Mouse (Mus musculus): ENCODE data around the gene Iqschfp. TPM values are rescaled to one million over a fixed set of nuclear protein-coding genes. Genes with fewer than 3 reads are reported as not detected.

The Iqschfp gene
- polyA plus RNA-seq, 1 experiment from 2014 or later, result not detected

- no peak overlapping the region for H3K4me3 ChIP-seq (ENCODE audit: low read depth, low read length)
- no peak overlapping the region for H3K4me2 ChIP-seq (replicated peaks; ENCODE audit: low read depth, low read length)
- H3K4me1 ChIP-seq (ENCODE audit: insufficient read depth, low read depth, low read length), result no peaks in the 10 kb centered on the region
- no peak for TF ChIP-seq CTCF (IDR thresholded peaks at IDR 0.05)
- no peaks in the 10 kb centered on the region for H3K36me3 ChIP-seq (ENCODE audit: insufficient read depth, low read length)
- ATAC-seq (no peak), DNase-seq (ENCODE audit: low spot score) (no peak)
- 80% methylated on average over 6 of the region's 6 CpGs for WGBS
- no peak overlapping the region for H3K27ac ChIP-seq (ENCODE audit: low read length)
- no peaks in the 10 kb centered on the region for H3K27me3 ChIP-seq (replicated peaks; ENCODE audit: insufficient read depth, low read length)
- H3K9me3 ChIP-seq (ENCODE audit: low read length), result no peaks in the 10 kb centered on the region
- H3K9ac ChIP-seq (replicated peaks; ENCODE audit: low read depth), result no peak overlapping the region
Observed at GRCm38 (mm10) chr3:67961934-67962639, 70.1 kb downstream of the Iqschfp start.

DNA sequence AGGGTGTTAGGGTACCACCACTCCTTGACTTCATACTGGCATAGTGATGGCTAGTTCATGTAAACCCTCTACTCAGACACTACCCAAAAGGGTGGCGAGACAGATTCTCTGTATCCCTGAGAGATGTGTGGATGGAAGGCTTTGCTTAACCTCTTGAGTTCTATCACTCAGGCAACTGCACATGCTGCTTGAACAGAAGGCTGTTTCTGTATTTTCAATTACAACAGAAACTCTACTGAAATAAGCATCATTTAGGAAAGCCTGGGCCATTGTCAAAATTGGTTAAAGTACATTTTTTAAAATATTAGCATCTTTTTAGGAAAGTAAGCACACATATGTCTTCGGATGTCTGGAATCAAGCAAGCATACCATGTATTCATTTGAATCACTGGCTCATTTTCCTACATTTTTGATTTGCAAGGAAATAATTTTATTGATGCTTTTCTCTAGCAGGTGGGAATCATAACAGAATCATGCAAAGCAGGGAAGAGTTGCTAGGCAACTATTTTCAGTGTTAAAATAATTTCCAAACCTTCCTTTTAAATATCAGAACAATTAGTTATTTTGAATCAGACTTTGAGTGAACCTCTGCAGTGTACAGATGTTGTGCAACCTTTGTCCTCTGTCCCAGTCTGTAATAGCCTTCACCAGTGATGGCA, 82.4 kb downstream of the Iqschfp start:
- DNase-seq (ENCODE audit: low spot score), result no peak
- WGBS, result 86% methylated on average over 2 of the region's 2 CpGs
- ATAC-seq, result no peak
- H3K9me3 ChIP-seq (ENCODE audit: low read length), result no peaks in the 10 kb centered on the region
- H3K4me1 ChIP-seq (ENCODE audit: insufficient read depth, low read depth, low read length), result no peaks in the 10 kb centered on the region
- H3K9ac ChIP-seq (replicated peaks; ENCODE audit: low read depth), result no peak overlapping the region
- H3K27me3 ChIP-seq (replicated peaks; ENCODE audit: insufficient read depth, low read length), result no peaks in the 10 kb centered on the region
- TF ChIP-seq CTCF (IDR thresholded peaks at IDR 0.05) (no peak), EP300 (IDR thresholded peaks at IDR 0.05) (no peak)
- no peak overlapping the region for H3K4me3 ChIP-seq (ENCODE audit: low read depth, low read length)
- no peak overlapping the region for H3K4me2 ChIP-seq (replicated peaks; ENCODE audit: low read depth, low read length)
- no peak overlapping the region for H3K27ac ChIP-seq (ENCODE audit: low read length)
- no peaks in the 10 kb centered on the region for H3K36me3 ChIP-seq (ENCODE audit: insufficient read depth, low read length)

DNA sequence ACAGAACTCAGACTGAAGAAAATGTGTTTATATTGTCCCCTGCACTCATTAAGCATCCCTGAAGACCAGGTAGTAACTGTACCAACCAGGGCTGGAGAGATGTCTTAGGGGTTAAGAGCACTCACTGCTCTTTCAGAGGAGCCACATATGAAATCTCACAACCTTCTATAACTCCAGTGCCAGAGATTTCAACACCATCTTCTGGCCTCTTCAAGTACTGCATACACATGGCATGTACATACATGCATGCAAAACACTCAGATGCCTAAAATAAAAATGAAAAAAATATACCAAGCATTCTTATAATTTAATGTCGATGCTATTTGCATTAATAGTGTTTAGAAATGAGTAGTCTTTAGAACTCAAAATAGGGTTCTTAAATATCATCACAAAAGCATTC, 88.0 kb downstream of the Iqschfp start:
- 82% methylated on average over 1 of the region's 1 CpGs for WGBS
- TF ChIP-seq EP300 (IDR thresholded peaks at IDR 0.05), result no peak
- 0 out of 2 replicates have a peak, but pooled peaks have one; percentile 3 for TF ChIP-seq CTCF (IDR thresholded peaks at IDR 0.05)
- no peaks in the 10 kb centered on the region for H3K9me3 ChIP-seq (ENCODE audit: low read length)
- H3K4me3 ChIP-seq (ENCODE audit: low read depth, low read length), result no peak overlapping the region
- ATAC-seq, result no peak
- H3K4me2 ChIP-seq (replicated peaks; ENCODE audit: low read depth, low read length), result no peak overlapping the region
- H3K9ac ChIP-seq (replicated peaks; ENCODE audit: low read depth), result no peak overlapping the region
- DNase-seq (ENCODE audit: low spot score), result no peak
- no peaks in the 10 kb centered on the region for H3K36me3 ChIP-seq (ENCODE audit: insufficient read depth, low read length)
- H3K27me3 ChIP-seq (replicated peaks; ENCODE audit: insufficient read depth, low read length), result no peaks in the 10 kb centered on the region
- H3K4me1 ChIP-seq (ENCODE audit: insufficient read depth, low read depth, low read length), result no peaks in the 10 kb centered on the region
- no peak overlapping the region for H3K27ac ChIP-seq (ENCODE audit: low read length)

DNA sequence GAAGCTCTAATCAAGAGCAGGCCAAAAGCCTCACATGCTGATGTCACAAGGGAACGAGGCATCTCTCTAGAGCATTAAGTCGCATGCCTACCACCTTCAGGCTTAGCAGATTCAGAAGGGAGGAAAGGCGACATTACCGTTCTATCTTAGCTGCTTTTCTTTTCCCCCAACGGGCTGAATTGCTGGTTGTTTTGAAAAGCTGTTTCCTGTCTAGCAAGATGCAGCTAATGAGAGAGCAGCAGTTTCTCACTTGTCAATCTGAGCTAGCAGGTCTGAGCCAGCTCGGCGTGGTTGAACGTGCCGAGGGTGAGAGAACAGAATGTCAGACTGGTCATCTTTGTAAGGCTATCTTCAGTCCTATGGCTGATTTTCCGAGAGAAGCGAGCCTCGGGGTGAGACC, 91.3 kb downstream of the Iqschfp start:
- Histone ChIP-seq H3K4me1 (ENCODE audit: insufficient read depth, low read depth, low read length) (no peaks in the 10 kb centered on the region), H3K4me2 (replicated peaks; ENCODE audit: low read depth, low read length) (no peak overlapping the region), H3K4me3 (ENCODE audit: low read depth, low read length) (no peak overlapping the region), H3K9me3 (ENCODE audit: low read length) (no peaks in the 10 kb centered on the region), H3K36me3 (ENCODE audit: insufficient read depth, low read length) (no peaks in the 10 kb centered on the region), H3K27me3 (replicated peaks; ENCODE audit: insufficient read depth, low read length) (no peaks in the 10 kb centered on the region), H3K27ac (ENCODE audit: low read length) (no peak overlapping the region), H3K9ac (replicated peaks; ENCODE audit: low read depth) (no peak overlapping the region)
- no peak for DNase-seq (ENCODE audit: low spot score)
- no peak for ATAC-seq
- 39% methylated on average over 12 of the region's 12 CpGs for WGBS
- TF ChIP-seq CTCF (IDR thresholded peaks at IDR 0.05), result no peak
- no peak for TF ChIP-seq EP300 (IDR thresholded peaks at IDR 0.05)

GRCm38 (mm10) chr3:68002415-68002814, 110.4 kb downstream of the Iqschfp start:
- H3K27me3 ChIP-seq (replicated peaks; ENCODE audit: insufficient read depth, low read length), result no peaks in the 10 kb centered on the region
- TF ChIP-seq EP300 (IDR thresholded peaks at IDR 0.05), result no peak
- TF ChIP-seq CTCF (IDR thresholded peaks at IDR 0.05), result no peak
- 61% methylated on average over 4 of the region's 4 CpGs for WGBS
- no peak overlapping the region for H3K27ac ChIP-seq (ENCODE audit: low read length)
- DNase-seq (ENCODE audit: low spot score) (no peak), ATAC-seq (peak; percentile 38; the same call in 1 of the 2 replicates)
- no peaks in the 10 kb centered on the region for H3K36me3 ChIP-seq (ENCODE audit: insufficient read depth, low read length)
- H3K4me3 ChIP-seq (ENCODE audit: low read depth, low read length), result no peak overlapping the region
- H3K9ac ChIP-seq (replicated peaks; ENCODE audit: low read depth), result no peak overlapping the region
- H3K4me1 ChIP-seq (ENCODE audit: insufficient read depth, low read depth, low read length), result no peaks in the 10 kb centered on the region
- H3K9me3 ChIP-seq (ENCODE audit: low read length), result no peaks in the 10 kb centered on the region
- H3K4me2 ChIP-seq (replicated peaks; ENCODE audit: low read depth, low read length), result no peak overlapping the region

DNA sequence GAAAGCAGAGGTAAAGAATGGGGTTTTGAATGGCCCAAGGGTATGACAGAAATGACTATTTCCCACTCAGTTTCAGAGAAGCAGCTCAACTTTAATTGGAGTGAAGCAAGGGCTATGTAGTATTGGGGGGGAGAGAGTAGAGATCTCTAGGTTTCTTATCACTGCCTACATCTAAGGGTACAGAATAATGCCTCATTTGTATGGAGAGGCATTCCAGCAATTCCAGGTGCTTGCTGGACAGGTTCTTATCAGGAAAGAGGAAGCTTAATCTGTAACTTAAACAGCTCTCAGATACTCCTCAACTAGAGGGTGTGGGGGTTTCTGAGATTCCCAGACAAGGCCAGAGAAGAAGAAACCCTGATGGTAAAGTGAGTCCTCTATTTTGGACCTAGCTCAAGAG, 120.3 kb downstream of the Iqschfp start:
- Histone ChIP-seq H3K27me3 (replicated peaks; ENCODE audit: insufficient read depth, low read length) (no peaks in the 10 kb centered on the region), H3K36me3 (ENCODE audit: insufficient read depth, low read length) (no peaks in the 10 kb centered on the region), H3K27ac (ENCODE audit: low read length) (no peak overlapping the region), H3K4me2 (replicated peaks; ENCODE audit: low read depth, low read length) (no peak overlapping the region), H3K9ac (replicated peaks; ENCODE audit: low read depth) (no peak overlapping the region), H3K9me3 (ENCODE audit: low read length) (no peaks in the 10 kb centered on the region), H3K4me3 (ENCODE audit: low read depth, low read length) (no peak overlapping the region), H3K4me1 (ENCODE audit: insufficient read depth, low read depth, low read length) (no peaks in the 10 kb centered on the region)
- peak; percentile 78 for ATAC-seq
- peak; percentile 24 for DNase-seq (ENCODE audit: low spot score)
- TF ChIP-seq EP300 (IDR thresholded peaks at IDR 0.05) (peak; percentile 88), CTCF (IDR thresholded peaks at IDR 0.05) (no peak)

All from lung, postnatal 0 days (tissue).